Mouse (Mus musculus): Measurements from ENCODE around the gene Rabl2.

The Rabl2 gene

DNA sequence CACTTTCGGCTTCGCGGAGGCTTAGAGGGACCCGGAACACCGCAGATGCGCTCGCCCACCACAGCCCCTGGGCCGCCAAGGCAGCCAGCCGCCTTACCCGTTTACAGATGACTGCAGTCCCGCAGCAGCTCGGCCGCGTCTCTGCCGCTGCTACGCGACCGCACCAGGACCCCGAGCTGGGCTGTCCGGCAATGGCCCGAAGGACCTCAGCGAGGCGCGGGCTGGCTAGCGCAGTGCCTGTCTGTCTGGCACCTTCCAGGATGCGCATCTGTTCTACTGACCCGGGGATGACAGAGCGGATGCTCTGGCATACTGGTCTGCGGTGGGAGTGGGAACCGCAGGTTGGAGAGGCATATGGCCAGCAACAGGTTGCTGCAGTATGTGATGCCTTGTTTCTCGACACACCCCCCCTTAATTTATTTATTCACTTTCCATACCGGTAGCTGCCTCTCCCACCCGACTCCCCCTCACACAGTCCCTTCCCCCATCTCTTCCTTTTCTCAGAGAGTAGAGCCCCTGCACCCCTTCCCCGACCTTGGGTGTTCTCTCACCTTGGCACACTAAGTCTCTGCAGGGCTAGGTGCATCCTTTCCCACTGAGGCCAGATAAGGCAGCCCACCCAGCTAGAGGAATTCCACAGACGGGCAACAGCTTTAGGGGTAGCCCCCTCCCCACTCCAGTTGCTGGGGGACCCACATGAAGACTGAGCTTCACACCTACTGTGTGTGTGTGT, at the start of gene Rabl2:
Gene Rabl2, minus strand, starts transcription at position 201 of the 733 bp plus-strand sequence.
- DNase-seq (ENCODE audit: low spot score in 2 of 2): peak; percentile 76 to 88

DNA sequence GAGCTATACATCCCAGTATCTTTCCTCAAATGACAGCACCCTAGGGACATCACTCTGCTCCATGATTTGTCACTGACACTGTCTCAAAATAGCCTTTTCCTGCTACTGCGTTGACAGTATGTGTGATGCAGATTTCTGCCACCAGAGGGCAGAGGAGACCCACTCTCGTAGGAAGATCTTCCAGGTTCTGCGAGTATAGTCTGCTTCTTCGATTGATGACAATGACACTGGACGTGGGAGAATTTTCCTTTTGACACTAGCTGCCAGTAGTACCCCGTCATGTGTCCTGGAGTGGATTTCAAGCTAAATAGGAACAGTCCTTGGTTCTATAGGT, 31.9 kb upstream of the Rabl2 start:
- DNase-seq (ENCODE audit: low spot score in 2 of 2): peak; percentile 65 to 80

DNA sequence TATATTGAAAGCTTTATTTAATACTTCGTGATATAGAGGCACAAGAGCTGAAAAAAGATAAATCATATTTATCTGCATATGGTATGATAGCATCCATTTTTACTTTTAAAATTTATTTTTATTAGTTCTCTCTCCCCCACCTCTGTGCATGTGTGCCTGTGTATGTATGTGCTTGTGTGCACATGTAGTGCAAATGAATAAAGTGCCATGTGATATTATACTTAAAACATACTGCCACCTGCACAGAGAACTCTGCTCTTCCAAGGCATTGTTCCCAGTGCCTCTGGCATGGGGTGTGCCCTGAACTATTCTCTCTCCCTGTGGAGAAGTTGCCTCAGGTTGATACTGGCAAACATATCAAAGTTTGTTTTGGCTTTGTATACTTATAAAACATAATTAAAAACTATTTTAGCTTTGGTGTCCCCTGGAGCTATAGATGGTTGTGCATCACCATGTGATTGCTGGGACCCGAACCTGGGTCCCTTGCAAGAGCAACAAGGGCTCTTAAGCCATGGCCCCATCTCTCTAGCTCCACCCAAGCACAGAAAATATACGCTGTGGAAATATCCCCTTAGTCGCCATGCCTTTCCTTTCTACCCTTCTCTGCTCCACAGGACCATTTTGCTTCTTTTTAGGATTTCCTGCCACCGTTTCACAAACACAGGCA, 31.4 kb upstream of the Rabl2 start:
- no peak for DNase-seq (ENCODE audit: low spot score in 2 of 2)

DNA sequence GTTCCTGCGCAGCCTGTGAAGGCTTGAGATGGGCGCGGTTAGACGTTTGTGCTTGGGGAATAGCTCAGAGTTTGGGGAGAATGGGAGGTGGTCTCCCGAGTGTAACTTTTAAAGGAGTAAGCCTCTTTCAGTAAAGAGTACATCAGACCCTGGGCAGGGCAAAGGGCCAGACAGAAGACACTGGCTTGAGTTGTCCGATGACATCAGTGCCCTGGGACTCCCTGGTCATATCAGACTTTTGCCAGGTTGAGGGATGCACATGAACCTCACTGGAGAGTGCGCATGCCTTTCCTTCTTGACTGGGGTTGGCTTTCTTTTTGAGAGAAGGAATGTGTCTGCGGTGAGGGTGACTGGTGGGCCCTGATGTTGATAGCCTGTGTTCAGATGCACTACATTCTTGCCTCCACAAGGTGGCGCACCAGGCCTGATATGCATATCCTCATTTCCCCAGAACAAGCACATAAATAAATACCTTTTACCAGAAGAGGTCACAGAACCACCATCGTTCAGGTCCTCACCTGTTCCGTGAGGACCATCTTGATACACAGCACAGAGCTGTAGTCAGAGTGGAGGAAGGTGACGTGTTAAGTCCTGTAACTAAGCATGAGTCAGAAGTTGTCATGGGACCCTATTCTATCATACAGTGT, 30.7 kb upstream of the Rabl2 start:
- DNase-seq (ENCODE audit: low spot score in 2 of 2): peak in 1 of 2 experiments; percentile 52

DNA sequence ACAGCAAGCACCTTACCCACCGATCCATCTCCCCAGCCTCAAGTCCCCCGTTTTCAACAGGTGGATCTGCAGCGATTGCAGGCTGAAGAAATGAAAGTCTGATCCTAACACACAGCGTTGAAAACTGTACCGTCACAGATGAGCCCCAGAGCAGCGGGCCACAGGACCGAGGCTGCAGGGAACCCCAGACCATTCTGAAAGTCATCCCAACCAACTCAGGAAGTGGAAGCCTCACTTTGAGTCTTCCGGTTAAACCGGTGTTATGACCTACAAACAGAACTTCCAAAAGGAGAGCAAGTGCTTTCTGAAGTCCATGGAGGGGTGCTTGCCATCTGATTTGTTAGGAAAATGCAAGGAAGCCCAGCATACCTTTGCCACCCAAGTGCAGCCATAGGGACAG, 16.2 kb upstream of the Rabl2 start:
- no peak for DNase-seq (ENCODE audit: low spot score in 2 of 2)

DNA sequence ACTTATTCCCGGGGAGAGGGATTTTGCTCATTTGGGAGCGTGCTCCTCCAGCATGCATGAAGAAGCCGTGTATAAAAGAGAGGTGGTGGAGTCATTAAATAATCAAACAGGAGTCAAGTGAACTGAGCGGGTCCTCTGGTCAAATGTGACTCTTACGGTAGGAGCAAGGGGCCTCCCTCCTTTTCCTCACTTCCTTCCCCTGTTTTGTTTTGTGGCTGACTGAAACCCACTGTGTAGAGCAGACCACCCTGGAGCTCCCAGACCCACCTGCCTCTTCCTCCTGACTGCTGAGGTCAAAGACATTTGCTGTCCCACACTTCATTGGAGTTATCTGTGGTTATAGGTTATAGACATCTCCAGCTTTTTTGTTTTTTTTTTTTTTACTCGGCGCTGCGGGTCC, 15.8 kb upstream of the Rabl2 start:
- no peak for DNase-seq (ENCODE audit: low spot score in 2 of 2)

DNA sequence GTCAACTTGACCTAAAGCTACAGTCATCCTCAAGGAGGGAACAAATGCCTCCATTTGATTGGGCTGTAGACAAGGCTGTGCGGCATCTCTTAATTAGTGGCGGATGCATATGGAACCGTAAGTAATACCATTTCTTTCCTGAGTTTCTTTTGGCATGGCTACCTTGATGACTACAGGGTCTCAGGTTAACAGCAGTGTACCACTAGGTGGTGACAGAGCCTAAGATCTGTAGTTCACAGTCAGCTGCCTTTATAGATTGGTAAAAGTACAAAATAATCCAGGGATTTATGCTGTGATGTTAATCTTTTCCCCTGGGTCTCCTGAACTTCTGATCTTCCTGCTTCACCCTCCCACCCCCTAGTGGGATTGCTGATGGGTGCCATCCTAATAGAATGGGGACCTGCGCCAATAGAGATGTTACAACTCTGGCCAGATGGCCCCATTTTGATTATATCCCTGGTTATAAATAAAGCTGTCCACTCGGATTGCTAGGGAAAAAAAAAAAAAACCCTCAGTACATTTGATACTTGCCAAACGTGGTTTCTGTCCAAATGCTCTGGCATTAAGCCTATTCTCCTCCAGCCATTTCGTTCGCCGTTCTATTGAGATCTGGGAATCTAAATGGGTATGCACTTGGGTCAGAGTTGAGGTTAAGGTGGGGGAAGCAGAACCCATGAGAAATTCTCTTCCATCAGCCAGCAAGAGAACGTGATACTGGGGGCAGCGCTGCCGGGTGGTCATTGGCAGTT, 14.3 kb upstream of the Rabl2 start:
- no peak for DNase-seq (ENCODE audit: low spot score in 2 of 2)

DNA sequence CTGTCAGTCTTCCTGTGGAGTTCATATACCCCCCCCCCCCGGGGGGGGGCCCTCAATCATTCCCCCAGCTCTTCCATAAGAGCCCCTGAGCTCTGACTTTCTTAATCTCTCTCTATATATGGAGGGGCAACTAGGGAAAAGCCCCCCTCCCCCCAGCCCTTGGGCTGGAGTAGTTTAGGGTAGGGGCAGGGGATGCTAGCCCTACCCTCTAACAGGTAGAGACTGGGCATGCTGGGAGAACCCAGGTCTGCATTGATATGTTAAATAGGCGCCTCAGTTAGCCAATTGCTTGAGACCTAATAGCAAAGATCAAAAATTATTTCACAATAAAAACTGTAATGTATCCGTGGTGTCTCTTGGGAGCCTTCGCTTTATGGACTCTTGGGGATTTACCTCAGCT, 825 bp upstream of the Rabl2 start:
- DNase-seq (ENCODE audit: low spot score in 2 of 2): no peak

DNA sequence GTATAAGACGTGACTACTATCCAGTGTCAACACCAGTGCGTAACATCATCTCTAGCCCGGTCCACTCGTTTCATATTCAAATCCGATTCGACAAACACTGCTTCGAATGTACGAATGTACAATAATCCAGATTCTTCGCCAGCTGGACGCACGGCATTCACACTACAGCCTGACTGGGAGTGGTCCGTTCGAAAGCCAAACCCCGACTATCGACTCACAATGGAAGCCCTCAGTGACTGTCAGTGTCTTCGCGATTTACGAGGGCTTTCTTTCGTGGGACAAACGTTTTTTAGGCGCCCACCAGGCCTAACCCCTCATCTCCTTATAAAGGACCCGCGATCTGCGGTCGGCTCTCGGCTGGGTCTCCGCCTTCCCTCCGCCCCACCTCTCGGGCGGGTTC, 406 bp downstream of the Rabl2 start:
- DNase-seq (ENCODE audit: low spot score in 2 of 2): no peak

DNA sequence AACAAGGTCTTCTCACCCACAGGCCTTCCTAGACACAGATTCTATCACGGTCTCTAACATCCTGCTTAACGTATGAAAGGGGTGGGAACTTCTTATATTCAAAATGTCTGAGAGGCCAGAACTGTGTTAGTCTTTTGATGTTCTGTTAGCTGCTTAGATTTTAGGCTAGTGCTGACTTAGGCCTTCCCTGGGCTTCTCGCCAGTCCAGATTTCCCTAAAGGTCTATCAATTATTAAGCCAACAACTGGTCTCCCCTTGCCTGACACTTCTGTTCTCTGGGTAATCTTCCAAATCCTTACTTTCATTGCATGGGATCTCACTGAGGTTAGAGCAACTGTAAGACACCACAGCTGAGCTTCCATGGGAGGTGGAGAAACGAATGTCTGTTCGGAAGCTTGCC, 2.6 kb downstream of the Rabl2 start:
- DNase-seq (ENCODE audit: low spot score in 2 of 2): no peak

DNA sequence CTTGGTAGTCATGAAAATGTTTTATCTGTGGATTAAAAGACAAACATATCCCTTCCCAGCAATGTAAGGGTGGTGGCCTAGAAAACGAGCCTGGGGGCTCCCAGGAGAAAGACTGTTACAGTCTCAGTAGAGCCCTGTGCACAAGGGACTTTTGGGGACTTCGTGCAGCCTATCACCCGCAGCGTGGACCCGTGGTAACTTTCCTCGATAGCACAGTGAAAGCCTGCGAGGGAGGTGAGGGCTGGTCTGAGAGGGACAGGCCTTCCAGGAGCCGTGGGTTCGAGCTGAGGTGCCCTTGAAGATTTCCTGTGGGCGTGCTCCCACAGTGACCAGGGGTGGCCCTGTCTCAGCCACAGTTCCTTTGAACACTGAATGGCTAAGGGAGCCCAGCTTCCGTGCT, 6.1 kb downstream of the Rabl2 start:
- no peak for DNase-seq (ENCODE audit: low spot score in 2 of 2)

DNA sequence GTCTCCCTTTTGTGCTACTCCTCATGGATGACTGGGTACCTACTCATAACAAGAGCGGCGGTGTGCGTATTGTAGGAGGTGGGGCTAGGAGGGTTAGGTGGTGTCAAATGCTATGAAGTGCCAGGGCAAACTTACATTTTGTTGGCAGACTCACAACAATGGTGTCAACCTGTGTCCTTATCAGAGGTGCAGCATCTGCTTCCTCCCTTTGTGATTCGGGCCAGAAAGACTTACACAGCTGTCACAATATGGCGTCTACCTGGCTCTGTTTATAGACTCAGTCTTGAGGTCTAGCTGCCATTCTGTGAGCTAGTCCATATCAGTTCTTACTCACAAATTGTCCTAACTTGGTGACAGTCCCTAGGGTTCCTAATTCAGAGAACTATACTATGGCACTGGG, 6.6 kb downstream of the Rabl2 start:
- no peak for DNase-seq (ENCODE audit: low spot score in 2 of 2)

DNA sequence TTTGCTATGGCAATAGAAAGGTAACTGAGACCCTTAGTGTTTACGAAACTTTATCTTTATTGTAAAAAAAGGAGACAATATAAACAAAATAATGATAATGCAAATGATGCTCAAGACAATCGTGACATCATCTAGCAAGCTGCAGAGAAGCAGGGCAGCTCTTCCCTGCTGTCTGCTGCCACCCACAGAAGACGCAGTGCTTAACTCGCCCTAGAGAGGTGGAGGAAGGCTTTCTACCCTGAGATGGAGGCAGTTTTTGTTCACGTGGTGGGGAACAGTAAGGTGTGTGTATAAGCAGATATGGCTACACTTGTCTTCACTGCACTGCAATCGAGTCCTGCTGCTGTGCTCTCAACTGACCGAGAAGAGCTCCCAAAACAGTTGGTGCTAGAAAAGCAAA, 9.2 kb downstream of the Rabl2 start:
- no peak for DNase-seq (ENCODE audit: low spot score in 2 of 2)

DNA sequence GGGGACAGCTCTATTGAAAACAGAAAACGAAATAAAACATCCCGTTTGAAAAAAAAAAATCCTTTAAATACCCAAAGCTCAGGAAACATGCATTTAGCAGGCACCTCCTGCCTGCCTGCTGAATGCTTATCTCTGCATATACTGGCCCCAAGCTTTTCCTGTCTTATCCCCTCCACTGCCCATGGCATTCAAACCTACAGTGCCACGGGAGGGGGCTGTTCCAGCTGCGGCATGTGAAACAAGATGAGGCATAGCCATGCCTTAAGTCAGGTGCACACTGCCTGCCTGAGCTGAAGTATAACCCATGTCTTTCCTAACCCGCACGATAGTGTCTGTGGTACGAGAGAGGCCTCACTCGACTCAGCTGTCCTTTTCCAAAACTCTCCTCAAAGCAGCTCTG, 19.6 kb downstream of the Rabl2 start:
- no peak for DNase-seq (ENCODE audit: low spot score in 2 of 2)

DNA sequence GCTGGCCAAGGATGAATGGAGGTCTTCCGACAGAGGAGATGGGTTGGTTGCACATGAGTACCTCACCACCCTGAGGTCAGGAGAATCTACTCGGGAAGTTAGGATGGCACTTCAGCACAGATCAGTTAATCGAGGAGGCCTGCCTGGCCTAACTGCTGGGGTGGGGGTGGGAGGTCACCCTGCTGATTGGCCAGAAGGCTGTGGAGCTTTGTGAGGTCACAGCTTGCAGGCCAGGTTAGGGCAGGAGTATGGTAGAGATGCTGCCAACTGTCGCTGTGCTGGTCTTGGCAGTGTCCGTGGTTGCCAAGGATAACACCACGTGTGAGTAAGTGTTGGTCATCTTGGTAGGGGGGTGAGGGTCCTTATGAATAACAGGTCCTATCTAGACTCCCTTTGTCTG, 23.6 kb downstream of the Rabl2 start, which contains the start of gene Acr:
Gene Acr, plus strand, starts transcription at position 213 of the 400 bp plus-strand sequence.
- DNase-seq (ENCODE audit: low spot score in 2 of 2): no peak

DNA sequence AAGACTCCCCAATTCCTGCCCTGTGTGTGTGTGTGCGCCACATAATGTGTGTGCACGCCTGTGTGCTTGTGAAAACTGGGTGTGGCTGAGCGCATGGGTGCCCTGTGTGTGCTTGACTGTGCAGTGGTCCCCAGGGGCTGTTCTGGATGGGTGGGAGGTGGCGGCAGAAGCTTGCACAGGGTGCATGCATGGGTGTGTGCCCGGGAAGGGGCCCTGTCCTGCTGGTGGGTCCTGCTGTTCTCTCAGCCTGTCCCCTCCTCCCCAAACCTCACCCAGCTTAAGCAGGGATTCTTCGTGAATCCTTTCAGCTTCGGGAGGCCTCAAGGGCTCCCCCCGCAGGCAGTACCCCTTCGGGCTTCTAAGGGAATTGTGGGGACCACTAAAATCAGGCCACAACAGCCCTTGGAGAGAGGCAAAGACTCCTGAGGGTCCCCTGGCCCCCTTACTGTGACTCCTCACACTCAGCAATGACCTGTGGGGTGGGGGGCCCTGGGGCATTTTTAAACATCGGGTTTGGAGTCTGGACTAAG, 32.5 kb downstream of the Rabl2 start:
- no peak for DNase-seq (ENCODE audit: low spot score in 2 of 2)

DNA sequence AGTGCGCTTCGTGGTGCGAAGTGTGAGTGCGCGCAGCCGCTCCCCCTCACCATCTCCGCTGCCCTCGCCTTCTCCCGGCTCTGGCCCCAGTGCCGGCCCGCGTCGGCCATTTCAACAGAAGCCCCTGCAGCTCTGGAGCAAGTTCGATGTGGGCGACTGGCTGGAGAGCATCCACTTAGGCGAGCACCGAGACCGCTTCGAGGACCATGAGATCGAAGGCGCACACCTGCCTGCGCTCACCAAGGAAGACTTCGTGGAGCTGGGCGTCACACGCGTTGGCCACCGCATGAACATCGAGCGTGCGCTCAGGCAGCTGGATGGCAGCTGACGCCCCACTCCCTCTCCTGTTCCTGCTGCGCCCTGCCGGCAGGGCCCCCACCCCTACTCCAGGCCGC, 33.7 kb downstream of the Rabl2 start:
- DNase-seq (ENCODE audit: low spot score in 2 of 2): no peak

DNA sequence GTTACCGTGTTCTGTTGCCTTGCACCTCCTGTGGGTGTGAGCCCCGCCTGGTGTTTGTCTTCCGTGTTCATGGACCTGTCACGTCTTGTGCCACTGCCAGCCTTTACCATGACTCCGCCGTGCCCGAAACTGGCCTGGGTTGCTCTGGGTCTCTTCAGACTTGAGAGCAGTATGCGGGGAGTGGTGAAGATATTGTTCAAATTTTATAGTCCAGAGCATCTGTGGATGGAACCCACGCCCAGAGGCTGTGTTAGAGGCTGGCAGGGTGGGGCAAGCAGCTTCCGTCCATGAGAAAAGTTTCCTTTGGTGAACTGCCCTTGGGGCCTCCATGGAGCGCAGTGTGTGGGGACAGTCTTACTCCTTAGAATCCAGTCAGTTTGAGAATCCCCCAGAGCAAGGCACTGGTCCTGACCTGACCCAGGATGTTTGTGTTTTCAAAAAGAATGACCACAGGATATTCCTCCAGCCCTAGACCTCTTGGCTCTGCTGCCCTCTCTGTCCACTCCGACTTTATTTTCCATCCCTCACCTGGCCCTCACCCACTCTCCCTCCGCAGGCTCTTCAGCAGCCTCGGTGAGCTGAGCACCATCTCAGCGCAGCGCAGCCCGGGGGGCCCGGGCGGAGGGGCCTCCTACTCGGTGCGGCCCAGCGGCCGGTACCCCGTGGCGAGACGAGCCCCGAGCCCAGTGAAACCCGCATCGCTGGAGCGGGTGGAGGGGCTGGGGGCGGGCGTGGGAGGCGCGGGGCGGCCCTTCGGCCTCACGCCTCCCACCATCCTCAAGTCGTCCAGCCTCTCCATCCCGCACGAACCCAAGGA, 34.3 kb downstream of the Rabl2 start:
- DNase-seq (ENCODE audit: low spot score in 2 of 2): no peak

DNA sequence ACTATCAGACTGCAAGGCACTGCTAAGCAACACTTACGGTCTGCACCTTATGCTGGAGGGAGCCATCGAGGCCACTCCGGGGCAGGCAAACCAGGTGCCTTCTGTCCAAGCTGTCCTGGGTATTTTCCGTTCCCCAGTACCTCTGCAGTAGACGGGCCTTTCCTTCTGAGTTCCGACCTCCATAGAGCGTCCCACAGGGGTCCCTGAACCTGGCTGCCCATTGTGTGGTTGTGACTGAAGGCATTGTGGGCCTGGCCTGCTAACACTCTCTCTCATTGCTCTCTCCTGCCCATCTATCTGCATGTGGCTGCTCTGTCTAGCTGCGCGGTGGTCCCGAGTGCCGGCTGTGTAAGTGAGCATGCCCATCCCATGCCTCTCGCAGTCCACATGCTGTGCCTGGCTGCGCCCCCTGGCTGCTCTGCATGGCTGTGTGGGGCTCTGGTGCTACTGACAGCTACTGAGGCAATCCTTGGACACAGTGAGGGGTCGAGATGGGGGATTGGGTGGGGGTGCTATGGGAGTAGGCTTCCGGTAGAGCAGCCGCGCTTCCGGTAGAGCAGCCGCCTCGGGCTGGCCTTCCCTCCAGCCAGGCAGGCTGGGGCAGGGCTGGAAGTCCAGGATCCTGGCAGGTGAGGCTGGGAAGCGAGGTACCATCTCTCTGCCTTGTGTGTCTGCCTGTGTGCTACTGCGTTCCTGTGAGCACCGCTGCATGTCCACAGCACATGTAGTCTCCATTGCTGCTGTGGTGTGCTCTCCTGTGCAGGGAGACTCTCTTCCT, 35.1 kb downstream of the Rabl2 start:
- no peak for DNase-seq (ENCODE audit: low spot score in 2 of 2)

DNA sequence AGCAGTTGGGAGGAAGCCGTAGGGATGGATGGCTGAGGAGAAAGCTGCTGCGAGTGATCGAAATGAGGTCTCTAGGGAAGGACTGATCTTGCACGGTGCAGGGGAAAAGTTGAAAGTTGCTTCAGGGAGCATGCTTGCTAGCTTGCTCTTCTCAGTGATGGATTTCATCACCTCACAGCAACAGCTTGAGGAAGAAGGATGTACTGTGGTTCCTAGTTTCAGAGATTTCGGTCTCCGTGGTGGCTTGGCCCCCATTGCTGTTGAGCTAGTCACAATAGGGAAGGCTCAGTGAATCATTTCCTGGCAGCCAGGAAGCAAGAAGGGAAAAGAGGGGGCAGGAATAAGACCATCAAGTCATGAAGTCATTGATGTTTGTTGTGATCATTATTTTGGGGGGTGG, 36.1 kb downstream of the Rabl2 start:
- no peak for DNase-seq (ENCODE audit: low spot score in 2 of 2)

DNA sequence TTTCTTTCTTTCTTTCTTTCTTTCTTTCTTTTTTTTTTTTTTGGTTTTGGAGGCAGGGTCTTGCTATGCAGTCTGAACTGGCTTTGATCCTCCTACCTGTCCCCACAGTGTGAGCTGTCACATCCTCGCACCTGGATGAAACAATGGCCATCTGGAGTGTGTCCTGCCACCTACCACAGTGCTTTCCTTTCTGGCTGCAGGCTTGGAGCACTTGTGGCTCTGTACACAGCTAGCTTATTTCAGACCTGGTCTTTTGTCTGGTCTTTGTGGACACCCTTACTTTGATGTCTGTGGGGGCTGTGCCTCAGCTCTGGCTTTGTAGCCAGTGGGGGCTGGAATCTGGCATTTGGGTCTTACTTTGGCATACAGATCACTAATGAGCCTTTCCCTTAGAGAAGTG, 40.0 kb downstream of the Rabl2 start:
- no peak for DNase-seq (ENCODE audit: low spot score in 2 of 2)
